Mouse (Mus musculus) gastrocnemius, adult 8-10 months (tissue): ENCODE data around the gene Defa31. TPM values are rescaled to one million over a fixed set of nuclear protein-coding genes. Genes with fewer than 3 reads are reported as not detected.
"Not testable (repeated sequence)": the region's sequence is repeated elsewhere in the genome, so short reads cannot be mapped to it uniquely, and the experiment has no call there.

ENCODE experiments used
- DNase-seq, 2 experiments: peaks; one replicate each; pipeline ENCODE4 v3.0.0; 2022; ENCODE audit warnings: low spot score in 2 of 2
- total RNA-seq, 4 experiments: library from RNA; stranded (reverse); gene quantifications; 2 replicates each; pipeline ENCODE4 v1.2.4; 2022

Gene Defa31
- total RNA-seq = not detected

DNA sequence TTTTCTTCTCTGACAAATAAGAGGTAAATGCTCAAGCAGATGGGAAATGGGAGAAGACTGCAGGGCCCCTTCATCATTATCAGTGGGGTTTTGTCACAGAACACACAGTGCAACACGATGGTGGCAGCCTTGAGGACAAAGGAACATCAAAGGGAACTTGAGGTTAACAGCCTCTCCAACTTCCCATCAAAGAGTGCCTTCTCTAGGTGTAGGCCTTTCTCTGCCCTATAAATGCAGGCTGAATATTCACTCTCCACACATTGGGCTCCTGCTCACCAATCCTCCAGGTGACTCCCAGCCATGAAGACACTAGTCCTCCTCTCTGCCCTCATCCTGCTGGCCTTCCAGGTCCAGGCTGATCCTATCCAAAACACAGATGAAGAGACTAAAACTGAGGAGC is at the start of gene Defa31:
TSS of gene Defa31 (plus strand) at position 301 of the 400 bp plus-strand sequence.
- not testable (repeated sequence) for DNase-seq

DNA sequence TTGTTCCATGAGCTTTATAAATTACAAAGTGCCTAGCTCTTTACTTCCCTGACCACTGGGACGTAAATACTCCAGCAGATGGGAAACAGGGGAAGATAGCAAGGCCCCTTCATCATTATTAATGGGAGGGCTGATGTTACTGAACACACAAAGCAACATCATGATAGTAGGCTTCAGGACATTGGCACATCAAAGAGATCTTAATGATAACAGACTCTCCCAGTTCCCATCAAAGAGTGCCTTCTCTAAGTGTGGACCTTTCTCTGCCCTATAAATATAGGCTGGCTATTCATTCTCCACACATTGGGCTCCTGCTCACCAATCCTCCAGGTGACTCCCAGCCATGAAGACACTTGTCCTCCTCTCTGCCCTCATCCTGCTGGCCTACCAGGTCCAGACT is 29.4 kb upstream of the Defa31 start, which contains the start of gene Defa22:
TSS of gene Defa22 (plus strand) at position 301 of the 400 bp plus-strand sequence.
- not testable (repeated sequence) for DNase-seq

DNA sequence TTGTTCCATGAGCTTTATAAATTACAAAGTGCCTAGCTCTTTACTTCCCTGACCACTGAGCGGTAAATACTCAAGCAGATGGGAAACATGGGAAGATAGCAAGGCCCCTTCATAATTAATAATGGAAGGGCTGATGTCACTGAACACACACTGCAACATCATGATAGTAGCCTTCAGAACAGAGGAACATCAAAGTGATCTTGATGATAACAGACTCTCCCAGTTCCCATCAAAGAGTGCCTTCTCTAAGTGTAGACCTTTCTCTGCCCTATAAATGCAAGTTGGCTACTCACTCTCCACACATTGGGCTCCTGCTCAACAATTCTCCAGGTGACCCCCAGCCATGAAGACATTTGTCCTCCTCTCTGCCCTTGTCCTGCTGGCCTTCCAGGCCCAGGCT is 9.8 kb downstream of the Defa31 start, which contains the start of gene Gm15293:
TSS of gene Gm15293 (plus strand) at position 301 of the 400 bp plus-strand sequence.
- not testable (repeated sequence) for DNase-seq

Other genes with a start within 250 kb of the Defa31 start
- not detected for gene AY761185, start 246.9 kb upstream of the Defa31 start, total RNA-seq
- gene Defa21, start 166.1 kb upstream of the Defa31 start, total RNA-seq = not detected
- not detected for gene Defa23, start 136.6 kb upstream of the Defa31 start, total RNA-seq
- gene Defa35, start 126.6 kb upstream of the Defa31 start, total RNA-seq = not detected
- gene Defa25, start 107.2 kb upstream of the Defa31 start, total RNA-seq = not detected
- not detected for gene Gm14851, start 95.6 kb upstream of the Defa31 start, total RNA-seq
- not detected for gene Defa30, start 57.0 kb upstream of the Defa31 start, total RNA-seq
- gene Defa22, start 29.3 kb upstream of the Defa31 start, total RNA-seq = not detected
- not detected for gene Gm15293, start 9.9 kb downstream of the Defa31 start, total RNA-seq
- gene Gm15292, start 58.1 kb downstream of the Defa31 start, total RNA-seq = not detected
- gene Defa27, start 123.9 kb downstream of the Defa31 start, total RNA-seq = not detected
- not detected for gene Defa29, start 135.4 kb downstream of the Defa31 start, total RNA-seq
- gene Defa2, start 186.9 kb downstream of the Defa31 start, total RNA-seq = not detected
- not detected for gene Defa33, start 200.2 kb downstream of the Defa31 start, total RNA-seq
- gene Defa36, start 235.8 kb downstream of the Defa31 start, total RNA-seq = not detected